Mouse (Mus musculus): ENCODE measurements at regions not wholly inside any gene's neighbourhood (a gene's known extent, or its start where the extent isn't known, plus 50 kb on each side); places are given as distances from the start of the nearest gene placed in this dataset.

GRCm38 (mm10) chr3:84382006-84382405, 75.3 kb upstream of the Trim2 start:
- TF ChIP-seq CTCF (IDR thresholded peaks at IDR 0.05; ENCODE audit: low read depth), result no peak
- no peak for TF ChIP-seq EP300 (IDR thresholded peaks at IDR 0.05; ENCODE audit: low read depth)

Data from liver, postnatal 0 days (tissue).